Mouse (Mus musculus) neural tube, embryonic 13.5 days (tissue): ENCODE data around the gene Pmm2. TPM values are rescaled to one million over a fixed set of nuclear protein-coding genes. Genes with fewer than 3 reads are reported as not detected.

Source experiments
- ATAC-seq: fragments of 200-750 bp; cut with Nextera tagmentation; 2 replicates; pipeline ENCODE4 v1.8.0; 2017; ENCODE audit warnings: low read depth, mild to moderate bottlenecking, moderate TSS enrichment, moderate library complexity
- H3K27ac ChIP-seq: fragments of 300-500 bp; sonication (generic); replicated peaks from 2 replicates; pipeline ENCODE4 v1.5.1; 2015; ENCODE audit warnings: moderate library complexity, mild to moderate bottlenecking, inconsistent platforms
- H3K27me3 ChIP-seq: fragments of 300-500 bp; sonication (generic); 2 replicates; pipeline ENCODE4 v1.6.1; 2015; ENCODE audit warnings: mild to moderate bottlenecking, inconsistent platforms
- H3K36me3 ChIP-seq: fragments of 300-500 bp; sonication (generic); 2 replicates; pipeline ENCODE4 v1.6.1; 2015; ENCODE audit warnings: mild to moderate bottlenecking, inconsistent platforms
- H3K4me1 ChIP-seq: fragments of 300-500 bp; sonication (generic); replicated peaks from 2 replicates; pipeline ENCODE4 v1.6.1; 2015; ENCODE audit warnings: inconsistent platforms
- H3K4me2 ChIP-seq: fragments of 300-500 bp; sonication (generic); 2 replicates; pipeline ENCODE4 v1.6.1; 2015; ENCODE audit warnings: inconsistent platforms, mild to moderate bottlenecking, moderate library complexity
- H3K4me3 ChIP-seq: fragments of 300-500 bp; sonication (generic); 2 replicates; pipeline ENCODE4 v1.5.1; 2015; ENCODE audit warnings: mild to moderate bottlenecking, inconsistent platforms
- H3K9ac ChIP-seq: fragments of 300-500 bp; sonication (generic); 2 replicates; pipeline ENCODE4 v1.6.1; 2015; ENCODE audit warnings: moderate library complexity, mild to moderate bottlenecking, inconsistent platforms
- H3K9me3 ChIP-seq: fragments of 300-500 bp; sonication (generic); 2 replicates; pipeline ENCODE4 v1.6.1; 2016; ENCODE audit warnings: inconsistent platforms
- WGBS: fragments of 180-500 bp; shearing (Covaris S2); methylation state at CpG from one replicate; pipeline ENCODE4 v1.1.7; 2015; 5-methylcytosine and 5-hydroxymethylcytosine counted together
- polyA plus RNA-seq: library from polyadenylated mRNA; unstranded; fragments of >200 nt; fragmentation: Nextera tagmentation; extraction: Ambion mirVana; gene quantifications from 2 replicates; pipeline ENCODE4 v1.2.1, GENCODE M21; 2015

Gene Pmm2
- polyA plus RNA-seq, 1 experiment from 2014 or later: 37.0 TPM

GRCm38 (mm10) chr16:8663022-8663421, 25.5 kb downstream of the Pmm2 start:
- H3K27ac ChIP-seq: peak overlapping the region; percentile 61
- H3K9ac ChIP-seq: no peak overlapping the region
- no peak overlapping the region for H3K4me2 ChIP-seq
- peaks cover 83% of the 10 kb centered on the region for H3K36me3 ChIP-seq
- H3K4me1 ChIP-seq: peaks cover 58% of the 10 kb centered on the region
- no peaks in the 10 kb centered on the region for H3K9me3 ChIP-seq
- no peaks in the 10 kb centered on the region for H3K27me3 ChIP-seq
- H3K4me3 ChIP-seq: no peak overlapping the region
- WGBS: 81% methylated on average over 2 of the region's 2 CpGs
- no peak for ATAC-seq

GRCm38 (mm10) chr16:8663606-8664539, 26.4 kb downstream of the Pmm2 start:
- Histone ChIP-seq H3K4me3 (no peak overlapping the region), H3K4me2 (no peak overlapping the region), H3K27me3 (no peaks in the 10 kb centered on the region), H3K9me3 (no peaks in the 10 kb centered on the region), H3K9ac (no peak overlapping the region), H3K36me3 (peaks cover 74% of the 10 kb centered on the region), H3K27ac (peak overlapping the region; percentile 61), H3K4me1 (peaks cover 66% of the 10 kb centered on the region)
- ATAC-seq: no peak
- WGBS: 70% methylated on average over 24 of the region's 24 CpGs

- Histone ChIP-seq H3K27me3 (no peaks in the 10 kb centered on the region), H3K4me1 (peaks cover 81% of the 10 kb centered on the region), H3K9me3 (no peaks in the 10 kb centered on the region), H3K4me3 (no peak overlapping the region), H3K27ac (no peak overlapping the region), H3K36me3 (peaks cover 59% of the 10 kb centered on the region), H3K4me2 (no peak overlapping the region), H3K9ac (no peak overlapping the region)
- ATAC-seq: no peak
- 83% methylated on average over 5 of the region's 5 CpGs for WGBS
Observed at GRCm38 (mm10) chr16:8665367-8665766, 27.9 kb downstream of the Pmm2 start.

- Histone ChIP-seq H3K9ac (peak overlapping the region; percentile 8; the same call in 1 of the 2 replicates), H3K4me3 (no peak overlapping the region), H3K4me1 (peaks cover 89% of the 10 kb centered on the region), H3K27me3 (no peaks in the 10 kb centered on the region), H3K4me2 (no peak overlapping the region), H3K9me3 (no peaks in the 10 kb centered on the region), H3K36me3 (peaks cover 50% of the 10 kb centered on the region), H3K27ac (0 out of 2 replicates have a peak overlapping the region, but pooled peaks have one; percentile 23)
- WGBS: 63% methylated on average over 2 of the region's 2 CpGs
- ATAC-seq: no peak
Observed at GRCm38 (mm10) chr16:8666452-8666851, 29.0 kb downstream of the Pmm2 start.

- H3K9ac ChIP-seq: peak overlapping the region; percentile 39; the same call in 1 of the 2 replicates
- no peak overlapping the region for H3K4me3 ChIP-seq
- H3K9me3 ChIP-seq: no peaks in the 10 kb centered on the region
- H3K4me2 ChIP-seq: peak overlapping the region; percentile 96; the same call in 1 of the 2 replicates
- 76% methylated on average over 7 of the region's 7 CpGs for WGBS
- H3K36me3 ChIP-seq: peaks cover 42% of the 10 kb centered on the region
- no peaks in the 10 kb centered on the region for H3K27me3 ChIP-seq
- H3K4me1 ChIP-seq: peaks cover 89% of the 10 kb centered on the region
- no peak for ATAC-seq
- no peak overlapping the region for H3K27ac ChIP-seq
Observed at GRCm38 (mm10) chr16:8667261-8667660, 29.8 kb downstream of the Pmm2 start.

GRCm38 (mm10) chr16:8667814-8668213, 30.3 kb downstream of the Pmm2 start:
- 75% methylated on average over 4 of the region's 4 CpGs for WGBS
- Histone ChIP-seq H3K4me3 (no peak overlapping the region), H3K9ac (peak overlapping the region; percentile 39; the same call in 1 of the 2 replicates), H3K9me3 (no peaks in the 10 kb centered on the region), H3K4me2 (peak overlapping the region; percentile 96), H3K27me3 (no peaks in the 10 kb centered on the region), H3K4me1 (peaks cover 88% of the 10 kb centered on the region), H3K27ac (no peak overlapping the region; the same call in 1 of the 2 replicates), H3K36me3 (peaks cover 37% of the 10 kb centered on the region)
- ATAC-seq: no peak

- Histone ChIP-seq H3K4me1 (peaks cover 85% of the 10 kb centered on the region), H3K4me3 (peak overlapping the region; percentile 93; the same call in 1 of the 2 replicates)
- 47% methylated on average over 2 of the region's 2 CpGs for WGBS
Observed at GRCm38 (mm10) chr16:8668386-8668785, 30.9 kb downstream of the Pmm2 start.

GRCm38 (mm10) chr16:8669432-8669831, 32.0 kb downstream of the Pmm2 start:
- peaks cover 8% of the 10 kb centered on the region; the same call in 1 of the 2 replicates for H3K27me3 ChIP-seq
- peaks cover 23% of the 10 kb centered on the region for H3K36me3 ChIP-seq
- H3K9me3 ChIP-seq: no peaks in the 10 kb centered on the region
- peak overlapping the region; percentile 87 for H3K9ac ChIP-seq
- H3K4me1 ChIP-seq: peaks cover 74% of the 10 kb centered on the region
- peak overlapping the region; percentile 93 for H3K4me3 ChIP-seq
- no peak for ATAC-seq
- peak overlapping the region; percentile 88 for H3K27ac ChIP-seq
- 52% methylated on average over 5 of the region's 5 CpGs for WGBS
- peak overlapping the region; percentile 96 for H3K4me2 ChIP-seq

More at GRCm38 (mm10) chr16:8668386-8668785, 30.9 kb downstream of the Pmm2 start:
- H3K27ac ChIP-seq: peak overlapping the region; percentile 88; the same call in 1 of the 2 replicates
- peaks cover 5% of the 10 kb centered on the region; the same call in 1 of the 2 replicates for H3K27me3 ChIP-seq
- no peak for ATAC-seq
- peak overlapping the region; percentile 87 for H3K9ac ChIP-seq
- peaks cover 31% of the 10 kb centered on the region for H3K36me3 ChIP-seq
- H3K4me2 ChIP-seq: peak overlapping the region; percentile 96
- H3K9me3 ChIP-seq: no peaks in the 10 kb centered on the region

- Histone ChIP-seq H3K4me1 (peaks cover 65% of the 10 kb centered on the region), H3K9ac (peak overlapping the region; percentile 87), H3K4me2 (peak overlapping the region; percentile 96), H3K27me3 (peaks cover 8% of the 10 kb centered on the region; the same call in 1 of the 2 replicates), H3K4me3 (peak overlapping the region; percentile 93), H3K36me3 (peaks cover 21% of the 10 kb centered on the region), H3K9me3 (no peaks in the 10 kb centered on the region), H3K27ac (peak overlapping the region; percentile 88)
- WGBS: 7% methylated on average over 14 of the region's 15 CpGs
- peak; percentile 36 for ATAC-seq
Observed at GRCm38 (mm10) chr16:8670041-8671035, 32.9 kb downstream of the Pmm2 start.

GRCm38 (mm10) chr16:8671551-8672349, 34.3 kb downstream of the Pmm2 start, which contains the start of gene Carhsp1:
Gene Carhsp1, minus strand, starts transcription at chr16:8672155.
- Histone ChIP-seq H3K4me3 (peak within 1 kb of the TSS; percentile 93), H3K9me3 (no peaks in the 10 kb centered on the region), H3K36me3 (0 out of 2 replicates have a peak, but pooled peaks cover 8% of the 10 kb centered on the region), H3K27me3 (peaks cover 8% of the 10 kb centered on the region; the same call in 1 of the 2 replicates), H3K27ac (peak within 1 kb of the TSS; percentile 88), H3K9ac (peak within 1 kb of the TSS; percentile 87), H3K4me2 (peak within 1 kb of the TSS; percentile 96), H3K4me1 (peaks cover 51% of the 10 kb centered on the region)
- peak; percentile 91 for ATAC-seq
- WGBS: under 1% methylated on average over 67 of the region's 67 CpGs

GRCm38 (mm10) chr16:8672350-8672687, 34.8 kb downstream of the Pmm2 start:
- Histone ChIP-seq H3K9me3 (no peaks in the 10 kb centered on the region), H3K27me3 (peaks cover 8% of the 10 kb centered on the region; the same call in 1 of the 2 replicates), H3K36me3 (0 out of 2 replicates have a peak, but pooled peaks cover 2% of the 10 kb centered on the region), H3K9ac (peak overlapping the region; percentile 87), H3K27ac (peak overlapping the region; percentile 88), H3K4me2 (peak overlapping the region; percentile 96), H3K4me3 (peak overlapping the region; percentile 93), H3K4me1 (peaks cover 45% of the 10 kb centered on the region)
- WGBS: 0% methylated on average over 18 of the region's 18 CpGs
- no peak for ATAC-seq
